Mouse (Mus musculus) monocyte, adult 2 months (primary cell): Measurements from ENCODE around the gene Psmd6.

Experiments
- DNase-seq, 2 experiments: peaks; one replicate each; pipeline ENCODE4 v3.0.0; 2022; ENCODE audit warnings: low spot score in 2 of 2, low read depth in 1 of 2

Psmd6 gene

GRCm38 (mm10) chr14:14064486-14065141, 56.2 kb downstream of the Psmd6 start:
- no peak for DNase-seq

GRCm38 (mm10) chr14:14063382-14063781, 57.4 kb downstream of the Psmd6 start:
- no peak for DNase-seq

- no peak for DNase-seq
These were observed 58.1 kb downstream of the Psmd6 start for GRCm38 (mm10) chr14:14062531-14063245.
